Mouse (Mus musculus): ENCODE measurements at regions not wholly inside any gene's neighbourhood (a gene's known extent, or its start where the extent isn't known, plus 50 kb on each side); places are given as distances from the start of the nearest gene placed in this dataset.

- DNase-seq (ENCODE audit: low spot score), result no peak
Measured at GRCm38 (mm10) chr15:59954345-59954744, 62.1 kb downstream of the 4933412E24Rik start.

GRCm38 (mm10) chr15:59953857-59954256, 62.6 kb downstream of the 4933412E24Rik start:
- DNase-seq (ENCODE audit: low spot score), result no peak

GRCm38 (mm10) chr15:59950617-59951216, 65.7 kb downstream of the 4933412E24Rik start:
- DNase-seq (ENCODE audit: low spot score), result no peak

GRCm38 (mm10) chr15:59945208-59945607, 71.2 kb downstream of the 4933412E24Rik start:
- no peak for DNase-seq (ENCODE audit: low spot score)

- DNase-seq (ENCODE audit: low spot score), result no peak
Measured at GRCm38 (mm10) chr15:59936486-59936885, 79.9 kb downstream of the 4933412E24Rik start.

- DNase-seq (ENCODE audit: low spot score), result no peak
Measured at GRCm38 (mm10) chr15:59913860-59914259, 102.6 kb downstream of the 4933412E24Rik start.

- DNase-seq (ENCODE audit: low spot score), result peak; percentile 17
Measured at GRCm38 (mm10) chr15:59908300-59908699, 108.1 kb downstream of the 4933412E24Rik start.

- peak; percentile 31 for DNase-seq (ENCODE audit: low spot score)
Measured at GRCm38 (mm10) chr15:59905832-59906797, 110.3 kb downstream of the 4933412E24Rik start.

- no peak for DNase-seq (ENCODE audit: low spot score)
Measured at GRCm38 (mm10) chr15:59904741-59905140, 111.7 kb downstream of the 4933412E24Rik start.

- DNase-seq (ENCODE audit: low spot score), result no peak
Measured at GRCm38 (mm10) chr15:59888996-59889395, 127.4 kb downstream of the 4933412E24Rik start.

- no peak for DNase-seq (ENCODE audit: low spot score)
Measured at GRCm38 (mm10) chr15:59888131-59888459, 128.3 kb downstream of the 4933412E24Rik start.

GRCm38 (mm10) chr15:59887381-59888130, 128.9 kb downstream of the 4933412E24Rik start:
- DNase-seq (ENCODE audit: low spot score), result no peak

GRCm38 (mm10) chr15:59886036-59886435, 130.4 kb downstream of the 4933412E24Rik start:
- DNase-seq (ENCODE audit: low spot score), result no peak

- DNase-seq (ENCODE audit: low spot score), result no peak
Measured at GRCm38 (mm10) chr15:59882444-59882843, 134.0 kb downstream of the 4933412E24Rik start.

- DNase-seq (ENCODE audit: low spot score), result no peak
Measured at GRCm38 (mm10) chr15:59880426-59880825, 136.0 kb downstream of the 4933412E24Rik start.

- no peak for DNase-seq (ENCODE audit: low spot score)
Measured at GRCm38 (mm10) chr15:59879311-59879710, 137.1 kb downstream of the 4933412E24Rik start.

- DNase-seq (ENCODE audit: low spot score), result no peak
Measured at GRCm38 (mm10) chr15:59876279-59876742, 140.1 kb downstream of the 4933412E24Rik start.

GRCm38 (mm10) chr15:59866701-59867100, 149.7 kb downstream of the 4933412E24Rik start:
- DNase-seq (ENCODE audit: low spot score), result no peak

- DNase-seq (ENCODE audit: low spot score), result peak; percentile 33
Measured at GRCm38 (mm10) chr15:59864746-59865499, 151.5 kb downstream of the 4933412E24Rik start.

- no peak for DNase-seq (ENCODE audit: low spot score)
Measured at GRCm38 (mm10) chr15:59852271-59853000, 164.0 kb downstream of the 4933412E24Rik start.
